In the genomic region with DNA sequence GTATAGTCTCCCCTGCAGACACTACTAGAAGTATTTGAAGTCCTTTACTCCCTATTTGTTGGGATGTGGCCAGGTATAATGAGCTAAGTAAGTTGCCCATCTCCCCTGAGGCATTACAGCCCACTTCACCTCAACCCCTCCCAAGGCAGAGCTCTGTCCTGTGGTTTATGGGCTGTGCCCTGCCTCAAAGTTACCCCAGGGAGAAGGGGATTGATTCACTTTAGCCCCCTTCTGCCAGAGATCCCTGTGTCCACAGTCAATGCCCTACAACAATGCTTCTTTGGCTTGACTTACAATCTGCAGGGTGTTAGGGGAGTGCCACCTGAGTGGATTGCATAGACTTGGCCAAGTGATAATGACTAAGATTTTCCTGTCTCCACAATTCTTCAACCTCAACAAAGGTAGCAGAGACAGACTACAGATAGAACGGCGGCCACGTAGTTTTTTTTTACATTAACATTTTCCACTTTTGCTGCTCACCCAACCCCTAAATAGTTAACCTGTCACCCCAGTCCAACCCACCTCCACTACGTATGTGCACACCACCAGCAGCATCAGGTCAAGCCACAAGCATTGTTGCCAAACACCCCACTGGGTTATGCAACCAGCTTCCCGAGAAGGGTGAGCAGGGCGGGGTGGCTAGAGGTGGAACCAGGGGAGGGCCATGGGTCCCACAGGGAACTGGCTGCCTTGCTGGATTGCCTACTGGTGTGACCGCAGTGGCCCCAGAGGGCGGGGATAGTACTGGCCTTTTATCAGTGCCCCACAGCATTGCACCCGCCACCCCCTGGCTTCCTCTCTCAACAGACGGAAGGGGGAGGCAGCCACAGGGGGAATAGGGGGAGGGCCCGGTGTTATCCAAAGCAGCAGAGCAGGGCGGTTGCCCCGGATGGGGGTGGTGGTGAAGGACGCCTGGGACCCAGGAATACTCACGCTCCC, we compare ENCODE assay signal across 8 mouse cellular contexts. TPM values are rescaled to one million over a fixed set of nuclear protein-coding genes. Genes with fewer than 3 reads are reported as not detected.
DNase-seq lines count a peak whose midpoint lies in the region; ATAC-seq lines count a peak whose summit lies in the region.

A gene (minus strand): TSS at position 614 of the 939 bp plus-strand sequence.

- peak; percentile 85 for ATAC-seq in CD4-positive, CD25-positive, alpha-beta regulatory T cell, adult 4 months
- ATAC-seq in hindbrain, embryonic 16.5 days: no peak
- ATAC-seq in liver, embryonic 13.5 days (ENCODE audit: low read depth): peak; percentile 95

- DNase-seq in adrenal gland, adult 2 months: peak; percentile 91
- peak; percentile 37 to 44 for DNase-seq in gastrocnemius, adult 8-10 months (ENCODE audit: low spot score in 2 of 2)
- peak; percentile 99 for DNase-seq in liver, embryonic 13.5 days
- DNase-seq in natural killer cell, adult 2 months (ENCODE audit: low spot score in 2 of 2): peak; percentile 77 to 86
- peak; percentile 53 for DNase-seq in urinary bladder, adult 2 months (ENCODE audit: low spot score)
- DNase-seq in cerebellum, postnatal 4 days (ENCODE audit: low spot score in 2 of 2): no peak

- no peak within 1 kb of the TSS for H3K4me3 ChIP-seq in hindbrain, embryonic 16.5 days (ENCODE audit: low read length)
- peak within 1 kb of the TSS; percentile 75 for H3K4me3 ChIP-seq in liver, embryonic 13.5 days (replicated peaks)

- peak within 1 kb of the TSS; percentile 13; the same call in 1 of the 2 replicates for H3K9ac ChIP-seq in hindbrain, embryonic 16.5 days (ENCODE audit: low read depth, low read length)
- peak within 1 kb of the TSS; percentile 97 for H3K9ac ChIP-seq in liver, embryonic 13.5 days

- H3K9me3 ChIP-seq in hindbrain, embryonic 16.5 days (ENCODE audit: control insufficient read depth, low read length): no peaks in the 10 kb centered on the region
- no peaks in the 10 kb centered on the region for H3K9me3 ChIP-seq in liver, embryonic 13.5 days (replicated peaks)

- H3K36me3 ChIP-seq in hindbrain, embryonic 16.5 days (ENCODE audit: control insufficient read depth, insufficient read depth, low read length): no peaks in the 10 kb centered on the region
- H3K36me3 ChIP-seq in liver, embryonic 13.5 days: peaks cover 6% of the 10 kb centered on the region

- 16% methylated on average over 15 of the region's 15 CpGs for WGBS in hindbrain, embryonic 16.5 days
- under 1% methylated on average over 15 of the region's 15 CpGs for WGBS in liver, embryonic 13.5 days (ENCODE audit: insufficient replicate concordance)

- H3K4me1 ChIP-seq in hindbrain, embryonic 16.5 days (ENCODE audit: control insufficient read depth, insufficient read depth, low read depth, low read length): peaks cover 9% of the 10 kb centered on the region
- peaks cover 69% of the 10 kb centered on the region for H3K4me1 ChIP-seq in liver, embryonic 13.5 days (replicated peaks)

- no peak within 1 kb of the TSS for H3K27ac ChIP-seq in hindbrain, embryonic 16.5 days (ENCODE audit: low read depth, low read length)
- peak within 1 kb of the TSS; percentile 99 for H3K27ac ChIP-seq in liver, embryonic 13.5 days

- peaks cover 6% of the 10 kb centered on the region for H3K27me3 ChIP-seq in hindbrain, embryonic 16.5 days (replicated peaks; ENCODE audit: control insufficient read depth, insufficient read depth, low read length)
- no peaks in the 10 kb centered on the region for H3K27me3 ChIP-seq in liver, embryonic 13.5 days

- H3K4me2 ChIP-seq in hindbrain, embryonic 16.5 days (ENCODE audit: low read length): peak within 1 kb of the TSS; percentile 27; the same call in 1 of the 2 replicates
- H3K4me2 ChIP-seq in liver, embryonic 13.5 days: peak within 1 kb of the TSS; percentile 83

RNA-seq across cellular contexts. Expression of the gene that starts here (rescaled TPM):
- under 1 TPM; 0.34 to 0.84 TPM for polyA plus RNA-seq in CD4-positive, CD25-positive, alpha-beta regulatory T cell, adult 4 months (2017; shearing (Covaris generic))
- total RNA-seq in adrenal gland, adult 2 months (2021): under 1 TPM; 0.21 to 0.95 TPM
- polyA plus RNA-seq in adrenal gland, adult 2 months (2012; rRNA removed): 0.38 and 0.83 TPM in 2 replicates
- total RNA-seq in gastrocnemius, adult 8-10 months (2022): not detected
- polyA plus RNA-seq in hindbrain, embryonic 16.5 days (2015; fragmentation: Nextera tagmentation; extraction: Ambion mirVana): 0.65 and 0.69 TPM in 2 replicates
- polyA plus RNA-seq in liver, embryonic 13.5 days (2015; fragmentation: Nextera tagmentation; extraction: Ambion mirVana): 171 and 185 TPM in 2 replicates
- polyA plus RNA-seq in urinary bladder, adult 2 months (2012; rRNA removed): 0.28 and 0.34 TPM in 2 replicates

Comparison
In these comparisons a context has a peak if more than half of its experiments do, and no peak if none do; other contexts are left out.
1. RNA of the gene that starts here (polyA plus RNA-seq): 171 to 185 TPM in liver, embryonic 13.5 days; 0.34 to 0.84 TPM in CD4-positive, CD25-positive, alpha-beta regulatory T cell, adult 4 months, 0.38 to 0.83 TPM in adrenal gland, adult 2 months, 0.65 to 0.69 TPM in hindbrain, embryonic 16.5 days and 0.28 to 0.34 TPM in urinary bladder, adult 2 months; every median in the first group is over 10 times any median in the second.
2. Peak in ATAC-seq in CD4-positive, CD25-positive, alpha-beta regulatory T cell, adult 4 months; RNA of the gene not detected or under 1 TPM.
3. Peak in DNase-seq in adrenal gland, adult 2 months; RNA of the gene not detected or under 1 TPM.
4. Peak in DNase-seq in gastrocnemius, adult 8-10 months; RNA of the gene not detected or under 1 TPM.
5. Peak in DNase-seq in urinary bladder, adult 2 months; RNA of the gene not detected or under 1 TPM.
6. DNase-seq: peak in liver, embryonic 13.5 days (single experiment) and natural killer cell, adult 2 months (2 of 2); none in cerebellum, postnatal 4 days (0 of 2).